Mouse (Mus musculus) gastrocnemius, postnatal 10 days (tissue): ENCODE data around the gene Sema4b. TPM values are rescaled to one million over a fixed set of nuclear protein-coding genes. Genes with fewer than 3 reads are reported as not detected.
A peak's percentile ranks its signal among the peaks of the same experiment; 100 is the strongest.

Experiments used
- DNase-seq: peaks from one replicate; pipeline ENCODE4 v3.0.0; 2021; ENCODE audit warnings: mixed read lengths
- total RNA-seq, 2 experiments: library from RNA; stranded (reverse); gene quantifications; 2 replicates each; pipeline ENCODE4 v1.2.3; 2021

Gene Sema4b
- total RNA-seq, 2 experiments from 2014 or later: 2.9 to 4.2 TPM

GRCm38 (mm10) chr7:80218666-80219065 lies 32.0 kb downstream of the Sema4b start:
- no peak for DNase-seq

- no peak for DNase-seq
These were observed 33.7 kb downstream of the Sema4b start for GRCm38 (mm10) chr7:80220237-80220797.

GRCm38 (mm10) chr7:80221179-80221750 lies 34.6 kb downstream of the Sema4b start:
- DNase-seq: no peak

- DNase-seq: no peak
These were observed 40.4 kb downstream of the Sema4b start for GRCm38 (mm10) chr7:80227065-80227464.

- DNase-seq: no peak
These were observed 43.6 kb downstream of the Sema4b start for GRCm38 (mm10) chr7:80230196-80230595.

- no peak for DNase-seq
These were observed 45.4 kb downstream of the Sema4b start for GRCm38 (mm10) chr7:80231971-80232488.

- peak; percentile 95 for DNase-seq
These were observed 45.9 kb downstream of the Sema4b start, which contains the start of the genes Cib1 and Gdpgp1 for GRCm38 (mm10) chr7:80232489-80233029. Gene Cib1 (minus strand): TSS chr7:80232813. Gene Gdpgp1 (plus strand): TSS chr7:80232865.

GRCm38 (mm10) chr7:80233799-80234198 lies 47.2 kb downstream of the Sema4b start:
- DNase-seq: no peak

- no peak for DNase-seq
These were observed 51.9 kb downstream of the Sema4b start for GRCm38 (mm10) chr7:80238542-80238941.

- no peak for DNase-seq
These were observed 55.0 kb downstream of the Sema4b start for GRCm38 (mm10) chr7:80241661-80242060.

GRCm38 (mm10) chr7:80244851-80245250 lies 58.2 kb downstream of the Sema4b start:
- DNase-seq: no peak

GRCm38 (mm10) chr7:80246148-80246721 lies 59.6 kb downstream of the Sema4b start, which contains the start of gene Ttll13:
Gene Ttll13 (plus strand): TSS chr7:80246376.
- peak; percentile 96 for DNase-seq

- DNase-seq: no peak
These were observed 60.2 kb downstream of the Sema4b start for GRCm38 (mm10) chr7:80246859-80247258.

GRCm38 (mm10) chr7:80252437-80252836 lies 65.8 kb downstream of the Sema4b start:
- no peak for DNase-seq

GRCm38 (mm10) chr7:80252886-80253285 lies 66.2 kb downstream of the Sema4b start:
- DNase-seq: no peak

- no peak for DNase-seq
These were observed 69.3 kb downstream of the Sema4b start for GRCm38 (mm10) chr7:80255981-80256380.

GRCm38 (mm10) chr7:80257706-80258105 lies 71.1 kb downstream of the Sema4b start:
- no peak for DNase-seq

- peak; percentile 81 for DNase-seq
These were observed 74.2 kb downstream of the Sema4b start, which contains the start of gene Ngrn for GRCm38 (mm10) chr7:80260625-80261371. Gene Ngrn (plus strand): TSS chr7:80261215.

GRCm38 (mm10) chr7:80261372-80261990 lies 74.8 kb downstream of the Sema4b start:
- DNase-seq: no peak

GRCm38 (mm10) chr7:80264606-80265005 lies 78.0 kb downstream of the Sema4b start:
- DNase-seq: no peak

- DNase-seq: no peak
These were observed 81.1 kb downstream of the Sema4b start for GRCm38 (mm10) chr7:80267764-80268163.
